Mouse (Mus musculus) testis, adult 2 months (tissue): ENCODE results near the gene Kif6.

ENCODE experiments used
- CTCF ChIP-seq: fragments of 200-500 bp; IDR thresholded peaks from 2 replicates; pipeline ENCODE4 v1.5.1; 2012; ENCODE audit warnings: low read depth, mild to moderate bottlenecking, inconsistent platforms, low read length, moderate library complexity; ENCODE audit not compliant: control insufficient read depth, insufficient read depth, insufficient replicate concordance
- POLR2A ChIP-seq: fragments of 200-500 bp; IDR thresholded peaks from 2 replicates; pipeline ENCODE4 v1.6.1; 2012; ENCODE audit warnings: low read depth, mild to moderate bottlenecking, inconsistent platforms, low read length, moderate library complexity; ENCODE audit not compliant: control insufficient read depth

GRCm38 (mm10) chr17:49739896-49740679 is 125.2 kb downstream of the Kif6 start:
- TF ChIP-seq POLR2A (no peak), CTCF (no peak)
